Mouse (Mus musculus): ENCODE data around the gene Slc35f4. TPM values are rescaled to one million over a fixed set of nuclear protein-coding genes. Genes with fewer than 3 reads are reported as not detected.

The Slc35f4 gene
- total RNA-seq (2015) (not detected in 2 replicates), total RNA-seq (2017) (not detected in 2 replicates)

GRCm38 (mm10) chr14:49525931-49526291 lies at the start of gene Slc35f4:
TSS of gene Slc35f4 (minus strand) at chr14:49526046.
- no peak for ATAC-seq (replicated peaks; ENCODE audit: poor library complexity)

- ATAC-seq (replicated peaks; ENCODE audit: poor library complexity), result no peak
Observed at GRCm38 (mm10) chr14:49568369-49568768, 42.5 kb upstream of the Slc35f4 start.

GRCm38 (mm10) chr14:49560706-49561105 lies 34.9 kb upstream of the Slc35f4 start:
- ATAC-seq (replicated peaks; ENCODE audit: poor library complexity), result no peak

GRCm38 (mm10) chr14:49540104-49540503 lies 14.3 kb upstream of the Slc35f4 start:
- no peak for ATAC-seq (replicated peaks; ENCODE audit: poor library complexity)

- ATAC-seq (replicated peaks; ENCODE audit: poor library complexity), result peak; percentile 66
Observed at GRCm38 (mm10) chr14:49525176-49525930, 493 bp downstream of the Slc35f4 start.

- no peak for ATAC-seq (replicated peaks; ENCODE audit: poor library complexity)
Observed at GRCm38 (mm10) chr14:49524665-49525064, 1.2 kb downstream of the Slc35f4 start.

GRCm38 (mm10) chr14:49515096-49515665 lies 10.7 kb downstream of the Slc35f4 start:
- ATAC-seq (replicated peaks; ENCODE audit: poor library complexity), result no peak

- no peak for ATAC-seq (replicated peaks; ENCODE audit: poor library complexity)
Observed at GRCm38 (mm10) chr14:49514137-49514536, 11.7 kb downstream of the Slc35f4 start.

- ATAC-seq (replicated peaks; ENCODE audit: poor library complexity), result no peak
Observed at GRCm38 (mm10) chr14:49495192-49495591, 30.7 kb downstream of the Slc35f4 start.

GRCm38 (mm10) chr14:49493793-49494192 lies 32.1 kb downstream of the Slc35f4 start:
- no peak for ATAC-seq (replicated peaks; ENCODE audit: poor library complexity)

- ATAC-seq (replicated peaks; ENCODE audit: poor library complexity), result no peak
Observed at GRCm38 (mm10) chr14:49492506-49492905, 33.3 kb downstream of the Slc35f4 start.

- no peak for ATAC-seq (replicated peaks; ENCODE audit: poor library complexity)
Observed at GRCm38 (mm10) chr14:49476602-49477001, 49.2 kb downstream of the Slc35f4 start.

- no peak for ATAC-seq (replicated peaks; ENCODE audit: poor library complexity)
Observed at GRCm38 (mm10) chr14:49461761-49462160, 64.1 kb downstream of the Slc35f4 start.

- no peak for ATAC-seq (replicated peaks; ENCODE audit: poor library complexity)
Observed at GRCm38 (mm10) chr14:49460799-49461198, 65.0 kb downstream of the Slc35f4 start.

GRCm38 (mm10) chr14:49454283-49454914 lies 71.4 kb downstream of the Slc35f4 start:
- ATAC-seq (replicated peaks; ENCODE audit: poor library complexity), result no peak

GRCm38 (mm10) chr14:49453782-49454181 lies 72.1 kb downstream of the Slc35f4 start:
- no peak for ATAC-seq (replicated peaks; ENCODE audit: poor library complexity)

GRCm38 (mm10) chr14:49447669-49448068 lies 78.2 kb downstream of the Slc35f4 start:
- no peak for ATAC-seq (replicated peaks; ENCODE audit: poor library complexity)

- ATAC-seq (replicated peaks; ENCODE audit: poor library complexity), result no peak
Observed at GRCm38 (mm10) chr14:49446461-49446860, 79.4 kb downstream of the Slc35f4 start.

GRCm38 (mm10) chr14:49436811-49437210 lies 89.0 kb downstream of the Slc35f4 start:
- no peak for ATAC-seq (replicated peaks; ENCODE audit: poor library complexity)

- ATAC-seq (replicated peaks; ENCODE audit: poor library complexity), result no peak
Observed at GRCm38 (mm10) chr14:49431821-49432220, 94.0 kb downstream of the Slc35f4 start.

GRCm38 (mm10) chr14:49392482-49392881 lies 133.4 kb downstream of the Slc35f4 start:
- no peak for ATAC-seq (replicated peaks; ENCODE audit: poor library complexity)

GRCm38 (mm10) chr14:49362161-49362560 lies 163.7 kb downstream of the Slc35f4 start:
- no peak for ATAC-seq (replicated peaks; ENCODE audit: poor library complexity)

Data from megakaryocyte progenitor cell, adult 5-6 weeks (primary cell).